Mouse (Mus musculus) c-Kit-positive CD71-negative TER-119-negative erythroid progenitor cells, embryonic 14.5 days (primary cell): ENCODE measurements at regions not wholly inside any gene's neighbourhood (a gene's known extent, or its start where the extent isn't known, plus 50 kb on each side); places are given as distances from the start of the nearest gene placed in this dataset.

Experiments used
- DNase-seq: peaks from one replicate; pipeline ENCODE4 v3.0.0-alpha.2; 2013; ENCODE audit warnings: low read depth

GRCm38 (mm10) chr11:19246390-19247114 is 227.8 kb upstream of the Meis1 start:
- DNase-seq: no peak

- DNase-seq: no peak
Observed at GRCm38 (mm10) chr11:19253605-19254004, 234.8 kb upstream of the Meis1 start.

DNA sequence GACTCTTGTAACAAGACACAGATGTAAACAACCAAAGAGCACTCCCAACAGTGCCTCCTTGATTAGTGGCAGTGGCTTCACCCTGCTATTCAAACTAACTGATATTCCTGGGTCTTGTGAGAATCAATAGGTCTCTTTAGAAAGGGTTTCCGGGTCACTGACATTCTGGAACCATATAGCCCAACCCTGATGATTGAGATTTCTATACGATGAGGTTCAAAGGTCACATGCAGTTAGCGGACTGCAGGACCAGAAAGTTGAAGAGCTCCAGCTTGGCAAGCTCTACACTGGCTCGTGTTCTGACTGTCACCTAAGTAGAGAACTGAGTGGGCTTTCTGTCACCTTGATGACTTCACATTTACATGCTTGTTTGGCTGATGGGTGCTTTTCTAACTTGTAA is 235.4 kb upstream of the Meis1 start:
- no peak for DNase-seq

GRCm38 (mm10) chr11:19257549-19257948 is 238.8 kb upstream of the Meis1 start:
- DNase-seq: no peak

DNA sequence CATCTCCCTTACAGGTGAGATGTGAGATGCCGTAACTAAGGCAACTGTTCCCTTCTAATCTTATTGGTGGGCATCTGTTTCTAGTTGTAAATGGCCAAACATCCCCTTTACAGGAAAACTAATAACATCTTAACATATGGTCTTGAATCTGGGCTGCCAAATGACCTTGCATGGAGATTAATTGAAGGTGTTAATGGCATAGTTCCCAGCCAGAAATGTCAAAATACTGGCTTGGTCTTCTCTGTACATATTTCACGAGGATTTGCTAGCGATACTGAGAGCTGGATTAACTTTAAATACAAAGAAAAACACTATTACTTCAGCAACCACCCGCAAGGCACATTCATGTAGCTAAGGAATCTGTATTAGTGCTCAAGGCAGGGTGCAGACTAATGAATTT is 244.0 kb upstream of the Meis1 start:
- DNase-seq: no peak

- DNase-seq: no peak
Observed at GRCm38 (mm10) chr11:19264798-19265671, 246.2 kb upstream of the Meis1 start.

DNA sequence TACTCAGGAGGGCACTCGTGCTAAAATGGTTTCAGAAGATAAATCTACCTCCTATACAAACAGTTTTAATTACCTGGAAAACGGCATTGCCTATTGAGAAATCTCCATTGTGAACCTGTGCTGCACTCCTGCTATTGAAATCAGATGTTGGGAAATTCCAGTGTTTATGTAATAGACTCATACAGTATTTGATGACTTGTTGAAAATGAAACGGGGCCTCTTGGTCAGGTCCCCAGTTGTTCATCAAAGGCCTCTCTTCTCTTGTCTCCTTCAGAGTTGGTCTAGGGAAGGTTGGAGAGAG is 246.8 kb upstream of the Meis1 start:
- DNase-seq: no peak

DNA sequence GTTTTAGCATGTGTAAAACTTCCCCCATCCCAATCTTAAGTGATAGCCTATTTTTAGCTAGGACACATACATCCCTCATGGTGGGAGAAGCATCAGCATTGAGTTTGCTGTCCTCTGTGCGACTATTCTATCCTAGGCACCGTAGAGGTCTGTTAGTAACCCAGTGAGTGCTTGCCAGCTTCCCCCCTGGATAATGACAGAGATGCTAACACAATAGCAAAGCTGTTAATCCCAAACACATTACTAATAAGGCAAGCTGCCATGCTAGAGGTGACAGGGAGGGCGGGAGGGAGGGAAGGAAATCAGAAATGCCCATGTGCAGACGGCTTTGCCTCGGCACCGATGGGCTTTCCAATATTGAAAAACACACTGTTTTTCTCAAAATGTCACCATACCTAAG is 272.2 kb upstream of the Meis1 start:
- DNase-seq: no peak

GRCm38 (mm10) chr11:19299411-19299810 is 280.6 kb upstream of the Meis1 start:
- DNase-seq: no peak

DNA sequence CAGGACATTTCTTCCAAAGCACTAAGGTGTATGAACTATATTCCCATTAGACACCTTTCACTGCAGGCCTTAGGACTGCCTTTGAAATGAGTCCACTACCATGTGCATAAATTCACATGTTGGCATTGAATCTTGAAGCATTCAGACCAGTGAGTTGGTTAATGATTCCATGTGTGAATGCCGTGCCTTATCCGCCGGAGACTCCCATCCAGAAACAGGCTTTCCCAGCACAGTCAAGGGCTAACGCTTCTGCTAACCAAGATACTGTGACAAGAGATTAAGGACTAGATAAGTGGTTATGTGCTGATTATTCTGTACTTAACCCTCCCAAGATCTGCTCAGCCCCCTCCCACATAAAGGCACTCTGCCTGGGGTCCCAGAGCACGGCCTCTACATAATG is 287.9 kb upstream of the Meis1 start:
- no peak for DNase-seq

- no peak for DNase-seq
Observed at GRCm38 (mm10) chr11:19330685-19331239, 312.0 kb upstream of the Meis1 start.

GRCm38 (mm10) chr11:19332274-19332673 is 313.5 kb upstream of the Meis1 start:
- no peak for DNase-seq

DNA sequence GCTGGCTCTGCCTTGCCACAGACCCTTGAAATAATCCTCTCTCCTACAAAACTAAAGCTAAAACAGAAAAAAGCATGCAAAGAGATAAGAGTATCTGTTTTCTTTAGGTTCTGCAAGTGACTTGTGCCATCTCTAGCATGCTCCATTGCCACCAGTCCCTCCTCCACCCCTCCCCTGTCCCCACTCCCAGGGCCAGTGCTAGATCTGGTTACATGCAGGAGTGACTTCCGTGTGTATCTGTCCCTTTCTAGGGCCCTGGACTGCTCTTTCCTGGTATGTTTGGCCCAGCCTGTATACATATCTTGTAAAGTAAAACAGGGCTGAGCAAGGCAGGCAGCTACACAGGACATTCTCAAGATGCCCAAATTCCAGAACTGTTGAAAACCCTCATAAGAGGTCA is 313.9 kb upstream of the Meis1 start:
- no peak for DNase-seq

DNA sequence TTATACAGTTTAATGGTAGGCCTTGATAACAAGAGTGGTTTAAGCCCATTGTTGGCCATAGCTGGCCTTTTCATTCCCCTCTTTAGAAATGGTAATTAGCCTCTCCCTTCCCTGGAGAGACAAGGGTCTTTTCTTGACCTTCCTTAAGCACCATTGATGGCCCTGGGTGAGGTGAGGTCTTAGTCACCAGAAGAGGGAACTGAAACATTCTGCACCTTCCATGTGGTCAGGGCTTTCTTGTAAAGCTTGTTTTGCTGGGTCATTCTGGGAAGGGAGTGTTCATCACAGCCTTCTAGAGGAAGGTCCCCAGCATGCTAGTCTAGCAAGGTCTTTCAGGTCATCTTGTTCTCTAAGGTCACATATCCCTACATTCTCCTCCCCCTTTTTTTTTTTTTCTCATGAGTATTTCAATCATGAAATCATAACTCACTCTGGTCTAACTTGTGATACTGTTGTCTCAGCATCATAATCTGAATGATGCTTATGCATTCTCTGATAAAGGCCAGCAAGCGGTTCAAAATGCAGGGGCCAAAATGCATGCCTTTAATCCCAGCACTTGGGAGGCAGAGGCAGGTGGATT is 315.2 kb upstream of the Meis1 start:
- no peak for DNase-seq

- DNase-seq: no peak
Observed at GRCm38 (mm10) chr11:19335384-19335783, 316.6 kb upstream of the Meis1 start.

GRCm38 (mm10) chr11:19339721-19340317 is 321.0 kb upstream of the Meis1 start:
- DNase-seq: no peak

DNA sequence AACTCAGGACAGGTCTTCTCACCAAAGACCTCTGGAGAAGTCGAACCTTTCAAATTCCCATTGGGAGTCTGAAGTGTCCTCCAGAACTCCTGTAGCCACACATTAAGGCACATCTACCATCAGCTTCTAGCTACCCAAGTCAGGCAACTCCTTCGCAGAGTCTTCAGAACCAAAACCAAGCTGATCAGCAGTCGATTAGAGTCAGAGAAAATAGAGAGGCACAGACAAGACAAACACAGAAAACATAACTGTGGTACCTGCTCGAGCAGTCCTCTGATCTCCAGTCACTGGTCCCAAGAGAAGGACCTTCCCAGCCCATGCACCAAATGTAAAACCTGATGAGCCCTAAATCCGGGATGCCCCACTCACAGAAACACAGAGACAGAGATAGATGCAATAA is 322.1 kb upstream of the Meis1 start:
- no peak for DNase-seq

DNA sequence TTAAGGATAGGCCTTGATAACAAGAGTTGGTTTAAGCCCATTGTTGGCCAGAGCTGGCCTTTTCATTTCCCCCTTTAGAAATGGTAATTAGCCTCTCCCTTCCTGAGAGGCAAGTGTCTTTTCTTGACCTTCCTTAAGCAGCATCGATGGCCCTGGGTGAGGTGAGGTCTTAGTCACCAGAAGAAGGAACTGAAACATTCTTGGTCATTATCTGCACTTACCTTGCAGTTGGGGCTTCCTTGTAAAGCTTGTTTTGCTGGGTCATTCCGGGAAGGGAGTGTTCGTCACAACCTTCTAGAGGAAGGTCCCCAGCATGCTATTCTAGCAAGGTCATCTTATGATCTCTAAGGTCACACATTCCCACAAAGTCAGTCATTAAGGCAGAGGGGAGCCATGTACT is 322.6 kb upstream of the Meis1 start:
- DNase-seq: no peak

DNA sequence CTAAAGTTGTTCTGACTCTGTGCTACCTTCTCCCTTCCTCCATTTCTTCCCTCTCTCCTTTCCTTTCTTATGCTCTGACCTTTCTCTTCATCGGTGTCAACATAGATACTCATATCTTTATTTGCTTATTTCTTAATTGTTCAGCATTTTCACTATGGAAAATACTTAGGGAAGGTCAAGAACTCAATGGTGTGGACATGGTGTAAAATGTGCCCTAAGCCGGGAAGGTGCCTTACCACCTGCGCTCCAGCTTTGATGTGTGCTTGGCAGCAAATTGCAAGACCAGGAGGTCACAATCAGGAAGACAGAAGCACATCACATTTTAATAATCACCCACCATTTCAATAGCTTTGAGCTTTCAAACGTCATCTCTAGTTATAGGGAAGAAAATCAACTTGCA is 324.0 kb upstream of the Meis1 start:
- no peak for DNase-seq

DNA sequence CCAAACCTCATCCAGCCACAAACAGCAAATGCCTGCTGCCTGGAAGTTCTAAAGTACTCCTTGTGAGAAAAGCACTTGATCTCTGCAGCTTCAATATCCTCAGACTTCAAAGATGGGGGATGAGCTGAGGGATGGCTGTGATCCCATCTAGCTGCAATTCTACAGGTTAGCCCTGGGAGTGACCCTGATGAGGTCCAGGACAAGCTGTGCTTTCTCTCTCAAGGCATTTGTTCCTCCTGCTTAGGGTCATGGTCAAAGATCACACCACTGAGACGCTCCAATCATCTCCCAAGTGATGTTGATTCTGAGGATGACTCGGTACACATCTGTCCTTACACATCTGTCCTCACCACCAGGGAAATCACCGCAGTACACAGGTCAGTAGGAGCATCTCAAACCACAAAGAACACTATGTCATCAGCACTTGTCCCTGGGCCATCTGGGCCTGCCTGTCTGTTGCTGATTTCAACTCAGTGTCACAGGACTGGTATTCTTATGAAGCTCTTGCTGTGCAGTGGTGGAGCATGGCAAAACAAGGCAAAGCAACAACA is 327.6 kb upstream of the Meis1 start:
- DNase-seq: no peak

DNA sequence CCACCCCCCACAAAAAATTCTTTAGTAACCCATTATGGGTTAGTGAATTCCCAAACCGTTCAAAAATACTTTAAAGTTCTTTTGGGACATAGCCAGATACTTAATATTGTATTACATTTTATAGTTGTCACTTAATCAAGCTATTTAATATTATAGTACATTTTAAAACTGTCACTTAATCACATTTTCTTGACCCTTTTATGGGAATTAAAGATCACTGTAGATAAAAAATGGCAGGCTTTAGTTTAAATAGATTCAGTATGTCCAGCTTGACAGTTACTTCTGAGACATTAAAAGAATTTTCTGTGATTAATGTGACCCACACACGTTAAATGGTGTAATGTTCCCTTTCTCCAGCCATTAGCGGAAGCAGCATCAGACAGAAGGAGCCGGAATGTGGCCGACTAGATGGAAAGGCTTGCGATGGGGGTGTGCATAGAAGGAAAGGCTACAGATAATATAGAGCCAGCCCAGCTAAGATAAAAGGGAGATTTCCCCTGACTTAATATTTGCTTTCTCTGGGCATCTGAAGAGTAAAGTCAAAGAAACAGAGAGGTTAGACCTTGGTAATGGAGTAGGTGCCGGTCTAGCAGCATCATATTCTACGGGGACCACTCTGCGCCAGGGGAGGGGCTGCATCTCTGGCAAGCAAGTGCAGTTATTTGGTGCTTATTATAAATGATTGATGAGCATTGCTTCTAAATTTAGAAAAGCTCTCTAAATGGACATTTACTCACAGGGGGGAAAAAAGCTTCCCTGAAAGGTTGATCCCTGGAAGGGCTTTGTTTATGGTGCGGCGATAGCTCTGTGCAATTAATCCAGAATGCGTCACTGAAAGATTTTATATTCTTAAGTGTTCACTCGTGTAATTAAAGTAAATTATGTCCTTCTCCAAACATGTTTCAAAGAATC is 331.8 kb upstream of the Meis1 start:
- no peak for DNase-seq
